Mouse (Mus musculus) testis, adult 2 months (tissue): ENCODE measurements around the gene Gse1. TPM values are rescaled to one million over a fixed set of nuclear protein-coding genes. Genes with fewer than 3 reads are reported as not detected.

Source experiments
- H3K27ac ChIP-seq: fragments of 200-500 bp; 2 replicates; pipeline ENCODE4 v1.5.1; 2012; ENCODE audit warnings: low read depth, low read length; ENCODE audit not compliant: control insufficient read depth, insufficient read depth
- H3K27me3 ChIP-seq: fragments of 200-500 bp; 2 replicates; pipeline ENCODE4 v1.6.1; 2012; ENCODE audit warnings: mild to moderate bottlenecking, low read length, moderate library complexity; ENCODE audit not compliant: control insufficient read depth, insufficient read depth
- H3K36me3 ChIP-seq: fragments of 200-500 bp; 2 replicates; pipeline ENCODE4 v1.6.1; 2012; ENCODE audit warnings: mild to moderate bottlenecking, low read length; ENCODE audit not compliant: control insufficient read depth, insufficient read depth
- H3K4me1 ChIP-seq: fragments of 200-500 bp; 2 replicates; pipeline ENCODE4 v1.6.1; 2012; ENCODE audit warnings: low read length; ENCODE audit not compliant: control insufficient read depth, insufficient read depth
- H3K4me3 ChIP-seq: fragments of 200-500 bp; 2 replicates; pipeline ENCODE4 v1.5.1; 2012; ENCODE audit warnings: low read depth, mild to moderate bottlenecking, low read length, moderate library complexity, mixed read lengths; ENCODE audit not compliant: control insufficient read depth
- CTCF ChIP-seq: fragments of 200-500 bp; IDR thresholded peaks from 2 replicates; pipeline ENCODE4 v1.5.1; 2012; ENCODE audit warnings: low read depth, mild to moderate bottlenecking, inconsistent platforms, low read length, moderate library complexity; ENCODE audit not compliant: control insufficient read depth, insufficient read depth, insufficient replicate concordance
- POLR2A ChIP-seq: fragments of 200-500 bp; IDR thresholded peaks from 2 replicates; pipeline ENCODE4 v1.6.1; 2012; ENCODE audit warnings: low read depth, mild to moderate bottlenecking, inconsistent platforms, low read length, moderate library complexity; ENCODE audit not compliant: control insufficient read depth
- polyA plus RNA-seq: library from polyadenylated mRNA; depleted of rRNA; stranded (reverse); fragments of >200 nt; gene quantifications from 2 replicates; pipeline ENCODE4 v1.2.3, GENCODE M21; 2012

Gene Gse1
- polyA plus RNA-seq, 1 experiment = 4.0 TPM

- Histone ChIP-seq H3K4me1 (peaks cover 47% of the 10 kb centered on the region), H3K27me3 (no peaks in the 10 kb centered on the region), H3K27ac (no peak overlapping the region), H3K36me3 (no peaks in the 10 kb centered on the region), H3K4me3 (no peak overlapping the region)
- TF ChIP-seq POLR2A (no peak), CTCF (no peak)
Measured at GRCm38 (mm10) chr8:120539775-120540625, 311.7 kb downstream of the Gse1 start.

GRCm38 (mm10) chr8:120542995-120543394 is 314.7 kb downstream of the Gse1 start:
- no peak for TF ChIP-seq POLR2A
- TF ChIP-seq CTCF = no peak
- Histone ChIP-seq H3K27me3 (no peaks in the 10 kb centered on the region), H3K4me1 (peaks cover 36% of the 10 kb centered on the region), H3K4me3 (no peak overlapping the region), H3K36me3 (no peaks in the 10 kb centered on the region), H3K27ac (no peak overlapping the region)

- Histone ChIP-seq H3K27me3 (no peaks in the 10 kb centered on the region), H3K4me1 (peaks cover 32% of the 10 kb centered on the region), H3K27ac (no peak overlapping the region), H3K36me3 (no peaks in the 10 kb centered on the region), H3K4me3 (no peak overlapping the region)
- TF ChIP-seq POLR2A = no peak
- TF ChIP-seq CTCF = no peak
Measured at GRCm38 (mm10) chr8:120543416-120544055, 315.3 kb downstream of the Gse1 start.

- Histone ChIP-seq H3K36me3 (no peaks in the 10 kb centered on the region), H3K4me1 (peaks cover 26% of the 10 kb centered on the region), H3K27ac (no peak overlapping the region), H3K27me3 (no peaks in the 10 kb centered on the region), H3K4me3 (no peak overlapping the region)
- TF ChIP-seq POLR2A (no peak), CTCF (no peak)
Measured at GRCm38 (mm10) chr8:120544155-120544554, 315.9 kb downstream of the Gse1 start.

GRCm38 (mm10) chr8:120547562-120547961 is 319.3 kb downstream of the Gse1 start:
- TF ChIP-seq CTCF = no peak
- no peak for TF ChIP-seq POLR2A
- Histone ChIP-seq H3K27ac (no peak overlapping the region), H3K4me3 (no peak overlapping the region), H3K36me3 (no peaks in the 10 kb centered on the region), H3K27me3 (no peaks in the 10 kb centered on the region), H3K4me1 (peaks cover 23% of the 10 kb centered on the region)

GRCm38 (mm10) chr8:120548313-120548761 is 320.1 kb downstream of the Gse1 start:
- Histone ChIP-seq H3K27me3 (no peaks in the 10 kb centered on the region), H3K27ac (no peak overlapping the region), H3K36me3 (no peaks in the 10 kb centered on the region), H3K4me3 (no peak overlapping the region), H3K4me1 (peaks cover 20% of the 10 kb centered on the region)
- no peak for TF ChIP-seq CTCF
- TF ChIP-seq POLR2A = no peak

GRCm38 (mm10) chr8:120549321-120549921 is 321.2 kb downstream of the Gse1 start:
- Histone ChIP-seq H3K36me3 (no peaks in the 10 kb centered on the region), H3K4me3 (no peak overlapping the region), H3K27ac (no peak overlapping the region), H3K4me1 (peaks cover 17% of the 10 kb centered on the region), H3K27me3 (no peaks in the 10 kb centered on the region)
- TF ChIP-seq POLR2A (no peak), CTCF (no peak)
